Mouse (Mus musculus): Measurements from ENCODE around the gene Ifitm2. TPM values are rescaled to one million over a fixed set of nuclear protein-coding genes. Genes with fewer than 3 reads are reported as not detected.

Gene Ifitm2
- total and polyA plus RNA-seq, 3 experiments: 136 to 381 (median 213) TPM

DNA sequence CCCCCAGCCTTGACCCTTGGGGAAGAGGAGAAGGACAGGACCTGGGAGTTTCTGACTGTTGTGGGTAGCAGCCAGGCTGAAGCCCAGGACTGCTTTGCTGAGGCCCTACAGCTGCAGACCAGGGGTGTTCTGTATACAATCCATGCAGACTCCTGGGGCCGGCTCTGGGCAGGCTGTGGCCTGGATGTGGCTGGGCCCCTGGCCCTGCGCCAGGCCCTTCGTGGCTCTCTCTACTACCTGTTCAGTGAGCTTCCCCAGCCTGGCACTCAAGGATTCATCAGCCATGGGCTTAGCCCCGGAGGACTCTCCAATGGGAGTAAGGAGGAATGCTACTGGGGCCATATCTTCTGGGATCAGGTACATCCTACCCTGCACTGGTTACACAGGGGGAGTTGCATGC is 12.4 kb downstream of the Ifitm2 start:
- H3K27me3 ChIP-seq (replicated peaks): no peaks in the 10 kb centered on the region
- in situ Hi-C loops (cut with MboI; ENCODE audit: low pct_ligation_motif_present, low pct_unique_long_range_greater_than_20kb, low sequenced_read_pairs): no loop called here
- H3K9me3 ChIP-seq (replicated peaks; ENCODE audit: low read length): no peaks in the 10 kb centered on the region
- H3K27ac ChIP-seq (ENCODE audit: insufficient read depth, low read depth): no peak overlapping the region
- dilution Hi-C loops (cut with MboI; ENCODE audit: extremely low pct_ligation_motif_present, extremely low pct_unique_long_range_greater_than_20kb, low sequenced_read_pairs): no loop called here
- no peak for DNase-seq (ENCODE audit: extremely low read depth)
- TF ChIP-seq KAT2A (IDR thresholded peaks at IDR 0.05; ENCODE audit: insufficient replicate concordance, low read length) (no peak), ELF1 (IDR thresholded peaks at IDR 0.05; ENCODE audit: low read depth, low read length) (no peak), HCFC1 (IDR thresholded peaks at IDR 0.05; ENCODE audit: low read depth, low read length) (no peak), JUND (conservative IDR thresholded peaks at IDR 0.05; ENCODE audit: low read depth, low read length) (no peak), GABPA (IDR thresholded peaks at IDR 0.05; ENCODE audit: insufficient replicate concordance, low read depth, low read length) (no peak), POLR2AphosphoS2 (IDR thresholded peaks at IDR 0.05; ENCODE audit: low read depth, low read length) (no peak), ZMIZ1 (IDR thresholded peaks at IDR 0.05; ENCODE audit: low read depth, low read length) (no peak), CHD2 (IDR thresholded peaks at IDR 0.05; ENCODE audit: low read length) (no peak), CTCF (conservative IDR thresholded peaks at IDR 0.05 in 1 of 2, IDR thresholded peaks at IDR 0.05 in 1 of 2; ENCODE audit: low read depth in 2 of 2, low read length in 2 of 2) (no peak), MAFK (IDR thresholded peaks at IDR 0.05; ENCODE audit: insufficient replicate concordance, low read length) (no peak), RCOR1 (conservative IDR thresholded peaks at IDR 0.05; ENCODE audit: low read depth, low read length) (no peak)
- H3K36me3 ChIP-seq (replicated peaks in 1 of 2; ENCODE audit: control insufficient read depth in 1 of 2, insufficient read depth in 1 of 2, low read length in 1 of 2): peaks cover 17 to 39% of the 10 kb centered on the region in 2 experiments
- H3K79me2 ChIP-seq (replicated peaks; ENCODE audit: control insufficient read depth, extremely low read depth, insufficient read depth, poor library complexity, severe bottlenecking): no peaks in the 10 kb centered on the region
- H3K4me3 ChIP-seq (replicated peaks in 1 of 3; ENCODE audit: low read depth in 2 of 3, low read length in 2 of 3, poor library complexity in 1 of 3): no peak overlapping the region
- no peak overlapping the region for H3K4me2 ChIP-seq (ENCODE audit: insufficient read depth, low read depth, poor library complexity, severe bottlenecking)
- H3K4me1 ChIP-seq (ENCODE audit: control insufficient read depth in 1 of 2, insufficient read depth in 2 of 2): peaks cover 22 to 62% of the 10 kb centered on the region in 2 experiments
- H3K9ac ChIP-seq (ENCODE audit: insufficient read depth, low read depth): no peak overlapping the region

GRCm38 (mm10) chr7:140942811-140943210 is 13.0 kb downstream of the Ifitm2 start:
- H3K27me3 ChIP-seq (replicated peaks): no peaks in the 10 kb centered on the region
- H3K4me3 ChIP-seq (replicated peaks in 1 of 3; ENCODE audit: low read depth in 2 of 3, low read length in 2 of 3, poor library complexity in 1 of 3): no peak overlapping the region
- H3K9me3 ChIP-seq (replicated peaks; ENCODE audit: low read length): no peaks in the 10 kb centered on the region
- H3K9ac ChIP-seq (ENCODE audit: insufficient read depth, low read depth): no peak overlapping the region
- no peak overlapping the region for H3K4me2 ChIP-seq (ENCODE audit: insufficient read depth, low read depth, poor library complexity, severe bottlenecking)
- dilution Hi-C loops (cut with MboI; ENCODE audit: extremely low pct_ligation_motif_present, extremely low pct_unique_long_range_greater_than_20kb, low sequenced_read_pairs): no loop called here
- no peak for TF ChIP-seq SIN3A (IDR thresholded peaks at IDR 0.05; ENCODE audit: low read length)
- TF ChIP-seq JUN (IDR thresholded peaks at IDR 0.05; ENCODE audit: insufficient read depth, low read depth, low read length): no peak
- no peak for TF ChIP-seq GABPA (IDR thresholded peaks at IDR 0.05; ENCODE audit: insufficient replicate concordance, low read depth, low read length)
- no peak for TF ChIP-seq CHD1 (IDR thresholded peaks at IDR 0.05; ENCODE audit: low read depth, low read length)
- no peak for TF ChIP-seq POLR2A (IDR thresholded peaks at IDR 0.05; ENCODE audit: low read depth, low read length)
- no peak for TF ChIP-seq IRF4 (IDR thresholded peaks at IDR 0.05; ENCODE audit: low read depth, low read length)
- TF ChIP-seq EP300 (IDR thresholded peaks at IDR 0.05; ENCODE audit: low read length): no peak
- TF ChIP-seq ZMIZ1 (IDR thresholded peaks at IDR 0.05; ENCODE audit: low read depth, low read length): no peak
- no peak for TF ChIP-seq HCFC1 (IDR thresholded peaks at IDR 0.05; ENCODE audit: low read depth, low read length)
- no peak for TF ChIP-seq ETS1 (conservative IDR thresholded peaks at IDR 0.05; ENCODE audit: low read depth, low read length)
- TF ChIP-seq USF2 (conservative IDR thresholded peaks at IDR 0.05; ENCODE audit: low read depth, low read length): no peak
- TF ChIP-seq ZC3H11A (IDR thresholded peaks at IDR 0.05; ENCODE audit: low read depth, low read length): no peak
- no peak for TF ChIP-seq CTCF (conservative IDR thresholded peaks at IDR 0.05 in 1 of 2, IDR thresholded peaks at IDR 0.05 in 1 of 2; ENCODE audit: low read depth in 2 of 2, low read length in 2 of 2)
- no peak for TF ChIP-seq ZNF384 (IDR thresholded peaks at IDR 0.05; ENCODE audit: low read depth, low read length)
- TF ChIP-seq ZKSCAN1 (IDR thresholded peaks at IDR 0.05; ENCODE audit: borderline replicate concordance, low read depth, low read length): no peak
- TF ChIP-seq KAT2A (IDR thresholded peaks at IDR 0.05; ENCODE audit: insufficient replicate concordance, low read length): no peak
- TF ChIP-seq POLR2AphosphoS2 (IDR thresholded peaks at IDR 0.05; ENCODE audit: low read depth, low read length): no peak
- TF ChIP-seq SMC3 (IDR thresholded peaks at IDR 0.05; ENCODE audit: low read depth, low read length): no peak
- TF ChIP-seq MYC (IDR thresholded peaks at IDR 0.05; ENCODE audit: low read depth, low read length): no peak
- H3K4me1 ChIP-seq (ENCODE audit: control insufficient read depth in 1 of 2, insufficient read depth in 2 of 2): peaks cover 22 to 56% of the 10 kb centered on the region in 2 experiments
- DNase-seq (ENCODE audit: extremely low read depth): no peak
- no peak overlapping the region for H3K27ac ChIP-seq (ENCODE audit: insufficient read depth, low read depth)
- no peaks in the 10 kb centered on the region for H3K79me2 ChIP-seq (replicated peaks; ENCODE audit: control insufficient read depth, extremely low read depth, insufficient read depth, poor library complexity, severe bottlenecking)
- H3K36me3 ChIP-seq (replicated peaks in 1 of 2; ENCODE audit: control insufficient read depth in 1 of 2, insufficient read depth in 1 of 2, low read length in 1 of 2): peaks cover 13 to 34% of the 10 kb centered on the region in 2 experiments
- in situ Hi-C loops (cut with MboI; ENCODE audit: low pct_ligation_motif_present, low pct_unique_long_range_greater_than_20kb, low sequenced_read_pairs): no loop called here
